Mouse (Mus musculus): Measurements from ENCODE around the gene Slmap. TPM values are rescaled to one million over a fixed set of nuclear protein-coding genes. Genes with fewer than 3 reads are reported as not detected.

Slmap gene
- polyA plus RNA-seq, 1 experiment from 2014 or later = 11.3 TPM

DNA sequence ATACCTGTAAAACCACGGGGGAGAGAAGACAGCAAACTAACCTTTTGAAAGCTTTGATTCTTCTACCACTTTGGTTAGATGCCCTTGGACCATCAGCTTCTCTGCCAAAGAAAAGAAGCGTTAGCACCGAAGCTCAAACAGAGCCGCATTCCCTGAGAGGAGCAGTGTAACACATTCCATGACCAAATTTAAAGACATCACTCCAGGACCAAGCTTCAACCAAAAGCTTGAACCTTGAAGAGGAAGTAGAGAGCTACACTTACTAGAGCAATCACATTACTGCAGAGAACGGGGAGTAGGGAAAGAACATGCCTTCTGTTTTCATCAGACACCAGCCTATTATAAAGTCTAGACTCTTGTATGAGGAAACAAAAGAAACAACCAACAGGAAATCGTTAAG, 92.2 kb downstream of the Slmap start:
- Histone ChIP-seq H3K27me3 (ENCODE audit: control insufficient read depth, insufficient read depth, low read depth, low read length) (no peaks in the 10 kb centered on the region), H3K9me3 (replicated peaks; ENCODE audit: control insufficient read depth, low read length, poor library complexity, severe bottlenecking) (no peaks in the 10 kb centered on the region), H3K4me2 (ENCODE audit: low read length) (no peak overlapping the region), H3K27ac (ENCODE audit: low read length) (no peak overlapping the region), H3K9ac (ENCODE audit: low read depth, low read length) (no peak overlapping the region), H3K36me3 (ENCODE audit: control insufficient read depth, insufficient read depth, low read length) (no peaks in the 10 kb centered on the region), H3K4me1 (ENCODE audit: control insufficient read depth, insufficient read depth, low read length) (no peaks in the 10 kb centered on the region), H3K4me3 (ENCODE audit: low read depth, low read length) (no peak overlapping the region)
- 82% methylated on average over 6 of the region's 6 CpGs for WGBS
- ATAC-seq = no peak

DNA sequence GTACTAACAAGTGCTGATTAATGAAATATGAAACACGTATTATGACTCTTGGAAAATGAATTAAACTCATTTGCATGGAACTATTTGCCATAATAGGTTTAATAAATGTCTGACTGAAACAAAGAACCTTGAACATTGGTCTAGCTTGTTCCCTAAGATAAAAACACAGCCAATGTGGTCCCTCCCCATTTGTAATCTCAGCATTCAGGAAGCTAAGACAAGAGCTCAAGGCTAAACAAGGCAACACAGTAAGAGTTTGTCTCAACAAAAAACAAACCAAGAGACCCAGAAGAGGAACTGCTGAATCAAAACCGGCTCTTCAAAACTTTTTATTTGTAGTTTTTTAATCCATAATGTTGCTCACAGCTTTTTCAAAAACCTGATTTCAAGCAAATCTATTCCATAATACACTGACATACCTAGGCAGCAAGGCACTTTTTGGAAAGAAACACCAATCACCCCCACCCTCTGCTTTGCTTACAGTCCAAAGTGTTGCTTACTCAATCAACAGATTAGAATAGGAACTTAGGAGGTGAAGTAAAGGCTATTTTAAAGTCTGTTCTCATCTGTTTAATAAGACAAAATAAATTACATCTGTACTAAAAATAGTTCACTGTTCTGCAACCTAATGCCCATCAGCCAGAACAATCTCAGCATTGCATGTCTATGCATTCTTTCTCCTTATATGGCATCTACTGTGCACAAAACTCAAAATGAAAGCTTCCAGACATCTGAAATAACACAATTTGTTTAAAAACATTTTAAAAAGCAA, 93.5 kb downstream of the Slmap start:
- 92% methylated on average over 2 of the region's 2 CpGs for WGBS
- Histone ChIP-seq H3K27me3 (ENCODE audit: control insufficient read depth, insufficient read depth, low read depth, low read length) (no peaks in the 10 kb centered on the region), H3K4me1 (ENCODE audit: control insufficient read depth, insufficient read depth, low read length) (no peaks in the 10 kb centered on the region), H3K4me3 (ENCODE audit: low read depth, low read length) (no peak overlapping the region), H3K27ac (ENCODE audit: low read length) (no peak overlapping the region), H3K4me2 (ENCODE audit: low read length) (no peak overlapping the region), H3K9ac (ENCODE audit: low read depth, low read length) (no peak overlapping the region), H3K36me3 (ENCODE audit: control insufficient read depth, insufficient read depth, low read length) (no peaks in the 10 kb centered on the region), H3K9me3 (replicated peaks; ENCODE audit: control insufficient read depth, low read length, poor library complexity, severe bottlenecking) (no peaks in the 10 kb centered on the region)
- no peak for ATAC-seq

DNA sequence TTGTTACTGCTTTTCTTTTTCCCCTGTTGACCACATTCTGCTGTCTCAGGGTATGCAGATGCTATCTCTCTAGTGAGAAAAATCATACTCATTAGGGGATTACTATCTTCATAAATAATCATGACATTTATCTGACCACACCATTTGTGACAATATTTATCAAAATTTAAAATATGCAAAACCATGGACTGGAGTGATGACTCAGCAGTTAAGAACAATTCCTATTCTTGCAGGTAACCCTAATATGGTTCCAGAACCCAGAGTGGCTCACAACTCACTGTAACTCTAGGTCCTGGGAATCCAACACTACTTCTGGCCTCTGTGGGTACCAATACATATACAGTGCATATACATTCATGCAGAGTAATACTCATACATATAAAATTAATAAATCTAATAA, 94.7 kb downstream of the Slmap start:
- Histone ChIP-seq H3K27me3 (ENCODE audit: control insufficient read depth, insufficient read depth, low read depth, low read length) (no peaks in the 10 kb centered on the region), H3K4me1 (ENCODE audit: control insufficient read depth, insufficient read depth, low read length) (no peaks in the 10 kb centered on the region), H3K36me3 (ENCODE audit: control insufficient read depth, insufficient read depth, low read length) (0 out of 2 replicates have a peak, but pooled peaks cover 3% of the 10 kb centered on the region), H3K27ac (ENCODE audit: low read length) (no peak overlapping the region), H3K9ac (ENCODE audit: low read depth, low read length) (no peak overlapping the region), H3K4me3 (ENCODE audit: low read depth, low read length) (no peak overlapping the region), H3K9me3 (replicated peaks; ENCODE audit: control insufficient read depth, low read length, poor library complexity, severe bottlenecking) (no peaks in the 10 kb centered on the region), H3K4me2 (ENCODE audit: low read length) (no peak overlapping the region)
- no peak for ATAC-seq

DNA sequence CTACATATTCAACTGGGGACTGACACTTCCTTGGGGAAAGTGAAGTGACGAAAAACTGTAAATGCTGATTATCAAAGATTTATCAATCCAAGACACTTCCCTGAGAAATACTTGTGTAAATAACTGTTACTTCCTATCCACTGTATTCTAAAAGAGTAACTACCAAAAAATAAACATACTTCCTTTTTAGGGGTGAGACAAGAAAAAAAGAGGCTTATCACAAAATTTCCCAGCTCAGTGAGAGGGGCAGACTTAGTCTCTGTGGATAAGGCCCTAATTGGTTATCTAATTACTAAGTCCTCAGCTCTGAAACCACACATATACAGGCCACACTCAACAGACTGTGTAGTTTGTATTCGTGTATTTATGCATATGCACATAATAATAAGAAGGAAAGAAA, 97.0 kb downstream of the Slmap start:
- Histone ChIP-seq H3K27me3 (ENCODE audit: control insufficient read depth, insufficient read depth, low read depth, low read length) (no peaks in the 10 kb centered on the region), H3K27ac (ENCODE audit: low read length) (no peak overlapping the region), H3K4me3 (ENCODE audit: low read depth, low read length) (no peak overlapping the region), H3K36me3 (ENCODE audit: control insufficient read depth, insufficient read depth, low read length) (0 out of 2 replicates have a peak, but pooled peaks cover 3% of the 10 kb centered on the region), H3K9ac (ENCODE audit: low read depth, low read length) (no peak overlapping the region), H3K9me3 (replicated peaks; ENCODE audit: control insufficient read depth, low read length, poor library complexity, severe bottlenecking) (no peaks in the 10 kb centered on the region), H3K4me2 (ENCODE audit: low read length) (no peak overlapping the region), H3K4me1 (ENCODE audit: control insufficient read depth, insufficient read depth, low read length) (no peaks in the 10 kb centered on the region)
- no peak for ATAC-seq
- WGBS = 92% methylated on average over 2 of the region's 2 CpGs

DNA sequence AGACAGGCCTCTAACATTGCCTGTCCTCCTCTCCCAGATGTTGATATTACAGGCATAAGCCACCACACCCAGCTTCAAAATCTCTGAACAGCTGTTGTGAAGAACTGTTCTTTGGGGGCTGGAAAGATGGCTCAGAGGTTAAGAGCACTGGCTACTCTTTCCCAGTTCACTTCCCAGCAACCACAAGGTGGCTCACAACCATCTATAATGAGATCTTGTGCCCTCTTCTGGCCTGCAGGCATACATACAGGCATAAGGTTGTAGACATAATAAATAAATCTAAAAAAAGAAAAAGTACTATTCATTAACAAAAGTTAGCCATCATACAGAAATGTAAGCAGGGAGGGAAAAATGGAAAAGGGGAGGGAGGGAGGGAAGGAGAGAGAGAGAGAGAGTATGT, 98.4 kb downstream of the Slmap start:
- Histone ChIP-seq H3K4me1 (ENCODE audit: control insufficient read depth, insufficient read depth, low read length) (no peaks in the 10 kb centered on the region), H3K4me2 (ENCODE audit: low read length) (no peak overlapping the region), H3K9me3 (replicated peaks; ENCODE audit: control insufficient read depth, low read length, poor library complexity, severe bottlenecking) (no peaks in the 10 kb centered on the region), H3K9ac (ENCODE audit: low read depth, low read length) (no peak overlapping the region), H3K4me3 (ENCODE audit: low read depth, low read length) (no peak overlapping the region), H3K36me3 (ENCODE audit: control insufficient read depth, insufficient read depth, low read length) (0 out of 2 replicates have a peak, but pooled peaks cover 3% of the 10 kb centered on the region), H3K27me3 (ENCODE audit: control insufficient read depth, insufficient read depth, low read depth, low read length) (no peaks in the 10 kb centered on the region), H3K27ac (ENCODE audit: low read length) (no peak overlapping the region)
- no peak for ATAC-seq

DNA sequence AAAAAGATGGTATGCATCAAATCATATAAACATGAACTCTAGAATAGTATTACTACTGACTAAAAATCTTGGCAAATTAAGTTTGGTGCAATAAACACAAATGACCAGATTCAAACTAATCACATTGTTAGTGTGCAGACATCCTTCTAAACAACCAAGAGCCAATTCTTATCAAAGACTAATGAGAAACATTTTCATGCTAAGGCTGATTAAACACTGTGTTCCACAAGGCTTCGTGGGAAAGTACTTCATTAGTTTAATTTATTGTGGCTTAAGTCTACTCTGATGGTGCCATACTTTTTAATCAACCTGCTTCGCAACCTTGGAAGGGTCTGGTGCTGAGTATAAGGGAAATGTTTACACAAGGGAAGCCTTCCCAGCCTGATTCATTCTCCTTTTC, 102.4 kb downstream of the Slmap start:
- Histone ChIP-seq H3K36me3 (ENCODE audit: control insufficient read depth, insufficient read depth, low read length) (0 out of 2 replicates have a peak, but pooled peaks cover 8% of the 10 kb centered on the region), H3K4me3 (ENCODE audit: low read depth, low read length) (no peak overlapping the region), H3K4me1 (ENCODE audit: control insufficient read depth, insufficient read depth, low read length) (no peaks in the 10 kb centered on the region), H3K27ac (ENCODE audit: low read length) (no peak overlapping the region), H3K9me3 (replicated peaks; ENCODE audit: control insufficient read depth, low read length, poor library complexity, severe bottlenecking) (no peaks in the 10 kb centered on the region), H3K4me2 (ENCODE audit: low read length) (no peak overlapping the region), H3K9ac (ENCODE audit: low read depth, low read length) (no peak overlapping the region), H3K27me3 (ENCODE audit: control insufficient read depth, insufficient read depth, low read depth, low read length) (no peaks in the 10 kb centered on the region)
- 69% methylated on average over 2 of the region's 2 CpGs for WGBS
- ATAC-seq = no peak

DNA sequence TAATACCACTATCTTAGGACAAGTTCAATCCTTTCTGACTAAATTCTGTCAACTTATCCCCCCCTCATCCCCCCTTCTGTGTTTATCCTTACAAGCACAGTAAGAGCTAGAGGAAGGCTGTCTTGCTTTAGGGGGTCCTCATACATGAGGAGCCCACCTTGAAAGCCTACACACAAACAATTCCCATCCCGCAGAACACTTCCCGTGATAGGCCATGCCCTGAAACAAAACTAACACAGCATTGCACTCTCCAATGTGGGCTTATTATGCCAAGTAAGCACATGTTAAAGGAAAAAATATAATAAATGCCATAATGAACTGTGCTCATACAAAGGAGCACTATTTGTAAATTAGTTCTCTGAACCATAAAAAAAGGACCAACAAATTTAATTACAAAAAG, 102.8 kb downstream of the Slmap start:
- no peak for ATAC-seq
- H3K4me1 ChIP-seq (ENCODE audit: control insufficient read depth, insufficient read depth, low read length) = no peaks in the 10 kb centered on the region
- H3K36me3 ChIP-seq (ENCODE audit: control insufficient read depth, insufficient read depth, low read length) = 0 out of 2 replicates have a peak, but pooled peaks cover 8% of the 10 kb centered on the region
- H3K9ac ChIP-seq (ENCODE audit: low read depth, low read length) = no peak overlapping the region
- H3K27me3 ChIP-seq (ENCODE audit: control insufficient read depth, insufficient read depth, low read depth, low read length) = no peaks in the 10 kb centered on the region
- H3K4me2 ChIP-seq (ENCODE audit: low read length) = no peak overlapping the region
- 76% methylated on average over 2 of the region's 2 CpGs for WGBS
- H3K4me3 ChIP-seq (ENCODE audit: low read depth, low read length) = no peak overlapping the region
- no peaks in the 10 kb centered on the region for H3K9me3 ChIP-seq (replicated peaks; ENCODE audit: control insufficient read depth, low read length, poor library complexity, severe bottlenecking)
- no peak overlapping the region for H3K27ac ChIP-seq (ENCODE audit: low read length)

DNA sequence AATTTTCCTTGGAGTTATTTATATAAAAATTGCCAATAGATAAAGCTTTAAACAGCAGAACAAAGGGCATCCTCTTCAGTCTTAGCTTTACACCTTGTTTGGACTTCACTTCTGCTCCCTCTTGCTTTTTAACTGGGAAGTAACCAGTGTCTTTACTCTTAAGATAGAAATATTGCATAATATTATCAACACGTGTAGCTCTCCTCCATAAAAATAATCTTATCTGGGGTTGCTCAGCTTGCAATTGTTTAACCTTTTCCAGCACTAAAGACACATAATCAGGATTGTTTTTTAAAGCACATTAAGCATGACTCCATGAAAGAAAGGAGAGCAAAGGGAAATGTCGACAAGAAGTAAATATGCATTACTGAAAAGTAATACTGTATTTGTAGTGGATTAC, 114.5 kb downstream of the Slmap start:
- Histone ChIP-seq H3K9me3 (replicated peaks; ENCODE audit: control insufficient read depth, low read length, poor library complexity, severe bottlenecking) (no peaks in the 10 kb centered on the region), H3K36me3 (ENCODE audit: control insufficient read depth, insufficient read depth, low read length) (peaks cover 19% of the 10 kb centered on the region), H3K4me2 (ENCODE audit: low read length) (no peak overlapping the region), H3K27ac (ENCODE audit: low read length) (no peak overlapping the region), H3K4me1 (ENCODE audit: control insufficient read depth, insufficient read depth, low read length) (no peaks in the 10 kb centered on the region), H3K9ac (ENCODE audit: low read depth, low read length) (no peak overlapping the region), H3K4me3 (ENCODE audit: low read depth, low read length) (no peak overlapping the region), H3K27me3 (ENCODE audit: control insufficient read depth, insufficient read depth, low read depth, low read length) (no peaks in the 10 kb centered on the region)
- WGBS = 68% methylated on average over 2 of the region's 2 CpGs
- ATAC-seq = no peak

DNA sequence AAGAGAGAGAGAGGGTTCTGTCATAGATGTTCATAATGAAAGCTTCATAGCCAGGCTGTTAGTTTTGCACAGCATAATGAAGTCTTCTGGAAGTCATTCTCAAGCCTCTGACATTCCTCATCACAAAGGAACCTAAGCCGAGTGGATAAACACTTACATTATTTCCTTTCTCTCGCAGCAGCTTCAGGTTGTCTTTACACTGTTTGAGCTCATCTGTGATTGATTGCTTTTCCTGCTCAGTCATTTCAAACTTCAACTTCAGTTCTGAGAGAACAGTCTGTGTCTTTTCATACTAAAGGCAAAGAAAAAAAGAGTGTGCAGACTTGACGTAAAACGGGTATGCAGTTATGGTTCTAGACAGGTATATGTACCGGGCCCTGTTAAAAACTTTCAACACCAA, 116.8 kb downstream of the Slmap start:
- Histone ChIP-seq H3K9me3 (replicated peaks; ENCODE audit: control insufficient read depth, low read length, poor library complexity, severe bottlenecking) (no peaks in the 10 kb centered on the region), H3K4me3 (ENCODE audit: low read depth, low read length) (no peak overlapping the region), H3K4me1 (ENCODE audit: control insufficient read depth, insufficient read depth, low read length) (no peaks in the 10 kb centered on the region), H3K27ac (ENCODE audit: low read length) (no peak overlapping the region), H3K36me3 (ENCODE audit: control insufficient read depth, insufficient read depth, low read length) (peaks cover 16% of the 10 kb centered on the region), H3K27me3 (ENCODE audit: control insufficient read depth, insufficient read depth, low read depth, low read length) (no peaks in the 10 kb centered on the region), H3K4me2 (ENCODE audit: low read length) (no peak overlapping the region), H3K9ac (ENCODE audit: low read depth, low read length) (no peak overlapping the region)
- 82% methylated on average over 5 of the region's 5 CpGs for WGBS
- no peak for ATAC-seq
